Mouse (Mus musculus) frontal cortex, adult 2 months (tissue): ENCODE data around the gene Nkpd1. TPM values are rescaled to one million over a fixed set of nuclear protein-coding genes. Genes with fewer than 3 reads are reported as not detected.
"Not testable (repeated sequence)": the region's sequence is repeated elsewhere in the genome, so short reads cannot be mapped to it uniquely, and the experiment has no call there.

Experiments
- DNase-seq, 2 experiments: peaks; one replicate each; pipeline ENCODE4 v3.0.0; 2022; ENCODE audit warnings: low spot score in 1 of 2; ENCODE audit errors: extremely low spot score in 1 of 2
- polyA plus RNA-seq: library from polyadenylated mRNA; depleted of rRNA; stranded (reverse); fragments of >200 nt; gene quantifications from 2 replicates; pipeline ENCODE4 v1.2.3, GENCODE M21; 2012

The Nkpd1 gene
- polyA plus RNA-seq, 1 experiment, result 1.4 TPM

DNA sequence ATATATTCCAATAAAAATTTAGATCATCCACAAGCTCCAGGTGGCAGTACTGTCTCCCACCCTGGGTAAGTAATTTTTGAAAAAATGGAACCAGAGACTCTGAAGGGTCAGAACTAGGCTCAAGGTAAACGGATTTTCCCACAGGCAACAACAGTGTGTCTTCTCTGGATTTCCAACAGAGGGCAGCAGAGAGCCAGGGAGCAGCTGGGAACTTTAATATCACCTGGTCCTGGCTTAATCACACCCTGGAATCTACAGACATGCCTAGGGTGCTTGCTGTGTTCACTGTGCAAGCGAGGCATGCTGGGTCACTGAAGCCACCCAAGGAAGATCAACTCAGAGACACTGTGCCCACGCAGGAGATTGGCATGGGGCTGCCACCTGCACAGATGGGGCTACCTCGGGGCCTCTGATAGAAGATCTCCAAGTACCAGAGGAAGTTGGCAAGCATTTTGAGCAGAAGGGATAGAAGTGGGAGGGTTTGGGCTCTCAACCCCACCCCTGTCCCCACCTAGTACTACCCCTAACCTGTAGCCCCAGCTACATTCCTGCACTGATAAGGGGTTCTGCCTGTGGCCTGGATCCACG lies 14.1 kb upstream of the Nkpd1 start:
- DNase-seq, result peak in 1 of 2 experiments; percentile 66

DNA sequence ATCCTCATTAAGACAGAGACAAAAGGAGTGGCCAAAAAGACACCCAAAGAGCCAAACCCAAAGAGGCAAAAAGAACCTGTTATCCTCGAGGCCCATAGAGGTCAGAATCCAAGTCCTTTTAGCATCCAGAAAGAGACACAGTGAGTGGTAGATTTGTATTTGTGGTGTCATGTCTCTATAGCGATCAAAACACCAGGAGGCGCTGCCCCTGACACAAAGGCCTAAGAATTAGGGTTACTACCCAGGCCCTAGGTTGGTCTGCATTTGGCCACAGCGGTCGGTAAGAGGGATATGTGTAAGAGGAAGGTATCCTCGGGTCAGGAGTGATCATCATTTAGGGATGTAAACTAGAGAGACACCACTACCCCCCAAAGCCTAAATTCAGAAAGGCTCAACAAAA lies 11.3 kb upstream of the Nkpd1 start:
- DNase-seq, result no peak

DNA sequence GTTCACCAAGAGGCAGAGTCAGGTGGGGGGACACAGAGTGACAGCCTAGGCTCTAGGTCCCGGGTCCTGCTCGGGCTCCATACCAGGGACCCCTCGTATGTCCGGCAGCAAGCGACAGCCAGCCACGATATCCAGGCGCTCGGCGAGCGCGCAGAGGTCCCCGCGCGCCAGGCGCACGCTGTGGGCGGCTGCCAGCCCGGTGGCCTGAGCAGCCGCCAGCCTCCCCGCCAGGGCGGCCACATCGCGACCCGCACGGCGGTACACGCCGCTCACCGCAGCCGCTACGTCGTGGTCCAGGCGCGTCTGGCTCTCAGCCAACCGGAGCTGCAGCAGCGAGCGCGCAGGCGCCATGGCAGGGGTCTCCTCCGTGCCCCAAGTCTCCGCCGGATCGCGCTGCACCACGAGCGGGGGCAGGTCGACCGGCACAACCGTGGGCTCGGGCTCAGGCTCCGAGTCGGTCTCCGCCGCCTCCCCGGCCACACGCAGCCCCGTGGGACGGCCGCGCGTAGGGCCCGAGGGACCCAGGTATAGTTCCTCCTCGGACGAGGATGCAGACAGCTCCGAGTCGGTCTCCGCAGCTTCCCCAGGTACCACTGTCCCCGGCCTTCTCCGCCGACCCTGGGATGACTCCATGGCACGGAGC lies 10.5 kb upstream of the Nkpd1 start:
- DNase-seq, result peak in 1 of 2 experiments; percentile 46

- DNase-seq, result no peak
Measured at GRCm38 (mm10) chr7:19507612-19507981, 10.0 kb upstream of the Nkpd1 start.

DNA sequence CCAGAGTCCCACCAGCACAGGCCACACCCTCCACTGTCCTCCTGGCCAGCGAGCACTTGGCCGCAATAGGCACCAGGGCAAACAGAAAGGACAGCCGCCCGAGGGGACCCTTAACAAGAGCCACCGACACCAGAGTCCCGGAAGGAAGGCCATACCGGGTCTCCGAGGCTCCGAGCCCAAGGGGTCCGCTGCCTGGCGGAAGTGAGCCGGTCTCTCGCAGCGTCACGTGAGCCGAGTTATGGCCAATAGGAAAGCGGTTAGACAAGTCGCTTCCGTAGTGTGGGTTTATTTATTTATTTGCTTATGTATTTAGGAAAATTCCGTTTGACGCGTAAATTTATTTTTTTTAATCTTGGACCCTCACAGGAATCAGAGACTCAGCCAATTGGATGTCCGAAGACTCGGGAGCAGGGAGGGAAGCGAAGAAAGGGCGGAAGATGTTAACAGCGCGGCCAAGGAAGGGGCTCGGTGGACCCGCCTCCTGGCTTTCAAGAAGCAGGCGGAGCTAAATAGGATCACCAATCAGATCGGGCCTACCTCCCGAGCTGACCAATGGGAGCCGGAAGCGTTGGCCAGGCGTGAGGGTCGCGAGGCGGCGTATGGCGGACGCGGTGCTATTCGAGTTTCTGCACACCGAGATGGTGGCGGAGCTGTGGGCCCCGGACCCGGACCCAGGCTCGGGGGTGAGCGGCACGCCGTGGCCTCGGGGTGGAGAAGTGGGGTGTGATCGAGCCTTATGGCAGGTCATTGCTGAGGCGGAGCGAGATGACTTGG lies 9.3 kb upstream of the Nkpd1 start, which contains the start of the genes Bloc1s3 and Trappc6a:
Gene Bloc1s3, minus strand, starts transcription at position 218 of the 774 bp plus-strand sequence.
Gene Trappc6a, plus strand, starts transcription at position 246 of the 774 bp plus-strand sequence.
- peak; percentile 90 to 96 for DNase-seq

- no peak for DNase-seq
Measured at GRCm38 (mm10) chr7:19508924-19509568, 8.6 kb upstream of the Nkpd1 start.

GRCm38 (mm10) chr7:19509786-19510185 lies 7.9 kb upstream of the Nkpd1 start:
- no peak for DNase-seq

DNA sequence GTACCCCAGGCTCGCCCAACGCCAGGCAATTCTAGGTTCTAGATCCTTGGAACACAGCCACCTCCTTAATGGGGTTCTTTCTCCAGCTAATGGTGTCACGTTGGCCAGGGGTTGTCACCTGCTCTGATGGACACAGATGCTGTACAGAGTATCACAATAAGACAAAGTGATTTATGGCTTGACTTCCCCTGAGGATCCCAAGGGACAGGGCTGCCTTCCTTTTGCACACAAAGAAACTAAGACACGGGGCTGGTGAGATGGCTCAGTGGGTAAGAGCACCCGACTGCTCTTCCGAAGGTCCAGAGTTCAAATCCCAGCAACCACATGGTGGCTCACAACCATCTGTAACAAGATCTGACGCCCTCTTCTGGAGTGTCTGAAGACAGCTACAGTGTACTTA lies 5.7 kb upstream of the Nkpd1 start:
- DNase-seq, result not testable (repeated sequence)

DNA sequence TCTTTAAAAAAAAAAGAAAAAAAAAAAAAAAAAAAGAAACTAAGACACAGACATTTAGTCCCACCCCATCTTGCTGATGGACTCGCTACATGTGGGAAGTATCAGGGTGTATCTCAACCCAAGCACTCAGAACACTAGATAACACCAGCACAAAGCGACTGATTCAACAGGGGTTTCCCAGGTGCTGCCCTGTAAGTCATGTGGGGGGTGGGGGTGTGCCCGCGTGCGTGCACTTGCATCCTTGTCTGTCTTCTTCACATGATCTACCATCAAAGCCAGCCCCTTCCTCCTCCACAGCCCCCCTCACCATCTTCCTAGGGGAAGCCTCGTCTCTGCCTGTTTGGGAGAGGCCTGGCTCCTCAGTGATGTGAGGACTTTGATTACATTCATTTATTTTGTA lies 5.3 kb upstream of the Nkpd1 start:
- DNase-seq, result no peak

DNA sequence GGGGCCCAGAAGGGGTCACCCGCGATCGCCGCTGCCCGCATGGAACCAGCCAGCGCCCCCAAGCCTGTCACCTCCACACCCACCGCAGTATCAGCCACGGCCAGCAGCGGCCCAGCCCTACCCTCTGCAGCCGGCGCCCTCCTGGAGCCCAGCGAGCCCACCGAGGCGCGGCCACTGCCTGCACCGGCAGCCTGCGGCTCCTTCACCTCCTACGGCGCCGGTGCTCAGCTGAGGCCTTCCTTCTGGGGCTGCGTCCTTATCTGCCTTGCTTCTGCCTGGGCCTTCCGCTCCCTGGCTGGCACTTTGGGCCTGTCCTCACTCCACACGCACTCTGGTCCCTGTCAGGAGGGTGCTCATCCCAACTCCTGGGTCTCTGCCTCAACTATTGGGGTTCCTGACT lies 2.4 kb downstream of the Nkpd1 start:
- no peak for DNase-seq

DNA sequence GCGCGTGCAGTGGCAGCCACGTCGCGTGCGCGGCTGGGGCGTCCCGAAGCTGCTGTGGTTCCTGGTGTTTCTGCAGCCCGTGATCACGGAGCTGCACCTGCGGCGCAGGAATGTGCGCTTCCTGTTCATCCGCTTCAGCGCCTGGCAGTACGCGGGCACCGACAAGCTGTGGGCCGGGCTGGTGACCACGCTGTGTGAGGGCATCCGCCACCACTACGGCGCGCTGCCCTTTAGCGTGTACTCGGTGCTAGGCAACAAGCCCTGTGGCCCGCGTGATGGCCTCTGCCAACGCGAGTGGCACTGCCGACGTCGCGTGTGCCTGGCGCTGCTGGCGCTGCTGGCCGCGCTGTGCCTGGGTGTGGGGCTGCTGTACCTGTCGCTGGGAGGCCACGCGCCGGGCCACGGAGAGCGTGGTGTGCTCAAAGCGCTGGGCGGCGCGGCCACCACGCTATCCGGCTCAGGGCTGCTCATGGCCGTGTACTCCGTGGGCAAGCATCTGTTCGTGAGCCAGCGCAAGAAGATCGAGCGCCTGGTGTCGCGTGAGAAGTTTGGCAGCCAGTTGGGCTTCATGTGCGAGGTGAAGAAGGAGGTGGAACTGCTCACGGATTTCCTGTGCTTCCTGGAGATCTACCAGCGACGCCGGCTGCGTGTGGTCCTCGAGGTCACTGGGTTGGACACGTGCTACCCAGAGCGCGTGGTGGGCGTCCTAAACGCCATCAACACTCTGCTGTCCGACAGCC lies 5.5 kb downstream of the Nkpd1 start:
- no peak for DNase-seq

DNA sequence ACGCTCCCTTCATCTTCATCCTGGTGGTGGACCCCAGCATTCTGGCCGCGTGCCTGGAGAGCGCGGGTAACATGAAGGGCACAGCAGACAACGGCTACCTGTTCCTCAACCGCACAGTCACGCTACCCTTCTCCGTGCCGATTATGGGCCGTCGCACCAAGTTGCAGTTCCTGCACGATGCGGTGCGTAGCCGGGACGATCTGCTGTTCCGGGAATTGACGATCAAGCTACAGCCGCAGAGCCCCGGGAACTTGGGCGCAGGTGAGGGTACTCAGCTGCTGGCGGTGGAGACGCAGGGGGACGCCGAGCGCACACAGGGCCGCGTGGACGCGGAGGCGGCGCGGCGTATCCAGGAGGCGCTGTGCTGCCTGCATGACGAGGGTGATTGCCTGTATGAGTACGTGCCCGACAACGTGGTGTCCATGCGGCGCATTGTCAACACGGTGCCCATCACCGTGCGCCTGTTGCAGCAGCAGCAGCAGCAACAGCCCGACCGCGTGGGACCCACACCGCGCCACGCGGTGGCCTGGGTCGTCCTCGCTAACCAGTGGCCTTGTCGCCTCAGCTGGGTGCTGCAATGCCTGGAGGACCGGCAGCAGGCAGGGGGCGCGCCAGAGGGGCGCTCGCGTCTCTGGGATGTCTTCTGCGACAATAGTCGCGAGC lies 6.2 kb downstream of the Nkpd1 start:
- DNase-seq, result peak in 1 of 2 experiments; percentile 67

DNA sequence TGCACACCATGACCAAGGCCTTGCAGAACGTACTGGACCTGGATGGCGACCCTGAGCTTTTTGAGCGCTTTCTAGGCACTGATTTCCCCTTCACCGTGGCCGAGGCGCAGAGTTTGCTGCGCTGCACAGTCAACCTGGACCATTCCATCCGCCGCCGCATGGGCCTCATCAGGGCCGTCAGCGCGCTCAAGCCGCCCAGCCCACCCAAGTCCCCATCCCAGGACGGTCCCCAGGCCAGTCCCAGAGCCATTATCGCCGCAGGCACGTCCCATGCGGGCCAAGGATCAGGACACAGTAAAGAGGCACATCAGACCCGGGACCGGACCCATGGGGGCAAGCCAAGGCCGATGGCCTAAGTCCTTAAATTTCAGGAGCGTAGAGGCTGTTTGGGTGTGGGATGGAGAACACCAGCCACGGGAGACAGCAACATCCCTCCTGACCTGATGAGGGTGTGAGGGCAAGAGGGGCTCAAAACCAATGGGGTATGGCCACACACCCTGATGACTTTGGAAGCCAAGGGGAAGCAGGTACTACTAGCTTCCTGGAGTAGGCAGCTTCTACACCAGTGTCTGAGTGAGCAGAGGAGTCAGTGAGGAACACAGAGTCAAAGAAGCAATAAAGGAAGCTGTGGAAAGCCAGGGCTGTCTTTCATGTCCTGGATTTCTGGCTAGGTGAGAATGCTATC lies 6.9 kb downstream of the Nkpd1 start:
- DNase-seq, result no peak

GRCm38 (mm10) chr7:19525105-19525481 lies 7.5 kb downstream of the Nkpd1 start:
- DNase-seq, result no peak

GRCm38 (mm10) chr7:19531077-19531476 lies 13.4 kb downstream of the Nkpd1 start:
- no peak for DNase-seq

DNA sequence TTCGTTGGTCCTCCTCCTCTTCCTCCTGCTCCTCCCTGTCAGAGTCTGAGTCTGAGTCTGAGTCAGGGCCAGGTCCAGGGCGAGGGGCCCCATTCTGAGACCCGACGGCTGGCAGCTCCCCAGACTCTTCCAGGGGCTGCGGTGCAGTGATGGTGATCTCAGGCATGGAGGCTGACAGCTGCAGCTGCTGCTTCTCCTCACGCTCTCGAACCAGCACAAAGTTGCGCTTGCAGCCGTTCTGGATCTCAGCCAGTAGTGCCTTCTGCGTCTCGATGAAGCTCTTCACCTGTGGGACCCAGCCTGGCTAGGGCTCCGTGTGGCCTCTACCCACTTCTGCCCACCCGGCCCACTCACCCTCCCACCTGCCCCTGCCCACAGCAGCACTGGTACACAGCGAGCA lies 14.6 kb downstream of the Nkpd1 start:
- no peak for DNase-seq

GRCm38 (mm10) chr7:19534676-19535075 lies 17.0 kb downstream of the Nkpd1 start:
- DNase-seq, result no peak

- DNase-seq, result no peak
Measured at GRCm38 (mm10) chr7:19540771-19541566, 23.3 kb downstream of the Nkpd1 start.
